Comparison of ENCODE assay signal across 8 mouse cellular contexts in the genomic region with DNA sequence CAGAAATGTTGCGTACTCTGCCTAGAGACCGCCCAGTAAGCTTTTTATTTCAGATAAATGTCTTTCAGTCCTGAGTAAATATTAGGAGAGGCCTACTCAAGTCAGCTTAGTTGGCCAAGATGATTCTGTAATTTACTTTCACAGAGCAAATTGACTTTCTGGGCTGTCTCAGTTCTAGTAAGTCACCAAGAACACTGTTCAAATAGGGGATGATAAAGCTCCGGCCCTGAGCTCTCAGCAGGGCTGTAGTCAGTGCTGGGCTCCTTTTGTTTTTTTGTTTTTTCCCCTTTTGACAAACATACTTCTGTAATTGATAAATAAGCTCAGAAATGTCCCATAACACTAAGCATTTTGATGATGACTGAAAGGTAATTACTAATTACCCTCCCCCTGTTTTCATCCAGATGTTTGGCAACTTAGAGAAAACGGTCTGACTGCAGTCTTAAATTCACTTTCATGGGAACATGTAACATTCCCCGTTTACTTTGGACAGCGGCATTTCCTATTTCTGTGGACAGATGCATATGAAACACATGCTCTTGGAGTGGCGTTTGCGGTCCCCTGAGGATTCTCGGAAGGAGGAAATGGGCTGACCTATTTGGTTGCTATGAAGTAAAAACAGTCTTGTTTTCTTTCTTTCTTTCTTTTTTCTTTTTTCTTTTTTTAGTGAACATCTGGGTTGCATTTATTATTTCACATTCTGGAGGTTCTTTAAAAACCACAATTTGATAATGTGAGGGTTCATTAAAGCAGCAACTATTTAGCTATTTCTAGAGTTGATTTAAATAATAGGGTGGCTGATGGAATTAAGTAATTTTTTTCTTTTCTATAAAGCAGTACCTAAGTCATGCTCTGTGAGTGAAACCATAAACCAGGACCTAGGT. TPM values are rescaled to one million over a fixed set of nuclear protein-coding genes. Genes with fewer than 3 reads are reported as not detected.
DNase-seq lines count a peak whose midpoint lies in the region; ATAC-seq and TF ChIP-seq lines count a peak whose summit lies in the region.

No protein-coding gene starts in this region.

- H3K9ac ChIP-seq in CH12.LX (ENCODE audit: insufficient read depth, low read depth) = no peak overlapping the region
- peak overlapping the region; percentile 63 for H3K9ac ChIP-seq in liver, embryonic 13.5 days
- H3K9ac ChIP-seq in forebrain, embryonic 16.5 days (replicated peaks; ENCODE audit: low read depth, low read length) = no peak overlapping the region
- no peak overlapping the region for H3K9ac ChIP-seq in forebrain, embryonic 13.5 days

- H3K27me3 ChIP-seq in CH12.LX (replicated peaks) = no peaks in the 10 kb centered on the region
- no peaks in the 10 kb centered on the region for H3K27me3 ChIP-seq in embryonic facial prominence, embryonic 10.5 days (replicated peaks; ENCODE audit: low read depth, poor library complexity, severe bottlenecking)
- no peaks in the 10 kb centered on the region for H3K27me3 ChIP-seq in liver, embryonic 13.5 days
- H3K27me3 ChIP-seq in forebrain, embryonic 16.5 days (replicated peaks; ENCODE audit: control insufficient read depth, insufficient read depth, low read length) = no peaks in the 10 kb centered on the region
- H3K27me3 ChIP-seq in forebrain, embryonic 13.5 days = no peaks in the 10 kb centered on the region

- intact Hi-C loops in heart, postnatal 25 days (cut with DNase I) = loop anchor here (5.0 kb wide), 1 partner anchor 64 kb away; no protein-coding TSS in a partner anchor

- no peak for TF ChIP-seq POLR2A in CH12.LX (IDR thresholded peaks at IDR 0.05; ENCODE audit: low read depth, low read length)

- DNase-seq in CH12.LX (ENCODE audit: extremely low read depth) = peak; percentile 34
- DNase-seq in embryonic facial prominence, embryonic 10.5 days (ENCODE audit: low spot score) = peak; percentile 62
- peak; percentile 65 for DNase-seq in heart, postnatal 25 days (ENCODE audit: low spot score)
- no peak for DNase-seq in liver, embryonic 13.5 days
- no peak for DNase-seq in thymus, adult 18-20 months

- no peaks in the 10 kb centered on the region for H3K79me2 ChIP-seq in CH12.LX (replicated peaks; ENCODE audit: control insufficient read depth, extremely low read depth, insufficient read depth, poor library complexity, severe bottlenecking)

- peaks cover 9 to 14% of the 10 kb centered on the region in 2 experiments for H3K4me1 ChIP-seq in CH12.LX (ENCODE audit: control insufficient read depth in 1 of 2, insufficient read depth in 2 of 2)
- H3K4me1 ChIP-seq in embryonic facial prominence, embryonic 10.5 days = peaks cover 68% of the 10 kb centered on the region
- H3K4me1 ChIP-seq in liver, embryonic 13.5 days (replicated peaks) = peaks cover 95% of the 10 kb centered on the region
- H3K4me1 ChIP-seq in forebrain, embryonic 16.5 days (replicated peaks; ENCODE audit: control insufficient read depth, insufficient read depth, low read length) = peaks cover 12% of the 10 kb centered on the region
- H3K4me1 ChIP-seq in forebrain, embryonic 13.5 days = peaks cover 3% of the 10 kb centered on the region; the same call in 1 of the 2 replicates

- H3K27ac ChIP-seq in CH12.LX (ENCODE audit: insufficient read depth, low read depth) = no peak overlapping the region
- peak overlapping the region; percentile 67 for H3K27ac ChIP-seq in embryonic facial prominence, embryonic 10.5 days (replicated peaks)
- H3K27ac ChIP-seq in liver, embryonic 13.5 days = peak overlapping the region; percentile 94
- no peak overlapping the region for H3K27ac ChIP-seq in forebrain, embryonic 16.5 days (ENCODE audit: low read length)
- no peak overlapping the region for H3K27ac ChIP-seq in forebrain, embryonic 13.5 days

- ATAC-seq in liver, embryonic 13.5 days (ENCODE audit: low read depth) = no peak
- ATAC-seq in forebrain, embryonic 16.5 days = no peak
- ATAC-seq in forebrain, embryonic 13.5 days = no peak
- ATAC-seq in inflammation-experienced regulatory T-cells, adult 6 months = no peak

- no peak for TF ChIP-seq RAD21 in CH12.LX (IDR thresholded peaks at IDR 0.05; ENCODE audit: low read depth, low read length)

- H3K4me2 ChIP-seq in CH12.LX (ENCODE audit: insufficient read depth, low read depth, poor library complexity, severe bottlenecking) = 0 out of 2 replicates have a peak overlapping the region, but pooled peaks have one; percentile 2
- peak overlapping the region; percentile 63 for H3K4me2 ChIP-seq in liver, embryonic 13.5 days
- no peak overlapping the region for H3K4me2 ChIP-seq in forebrain, embryonic 16.5 days (ENCODE audit: low read length)
- no peak overlapping the region for H3K4me2 ChIP-seq in forebrain, embryonic 13.5 days

- H3K36me3 ChIP-seq in CH12.LX (replicated peaks in 1 of 2; ENCODE audit: control insufficient read depth in 1 of 2, insufficient read depth in 1 of 2, low read length in 1 of 2) = no peaks in the 10 kb centered on the region
- 0 out of 2 replicates have a peak, but pooled peaks cover 10% of the 10 kb centered on the region for H3K36me3 ChIP-seq in embryonic facial prominence, embryonic 10.5 days (replicated peaks)
- H3K36me3 ChIP-seq in liver, embryonic 13.5 days = peaks cover 19% of the 10 kb centered on the region
- no peaks in the 10 kb centered on the region for H3K36me3 ChIP-seq in forebrain, embryonic 16.5 days (ENCODE audit: control insufficient read depth, insufficient read depth)
- H3K36me3 ChIP-seq in forebrain, embryonic 13.5 days (ENCODE audit: poor library complexity, severe bottlenecking) = no peaks in the 10 kb centered on the region

- peaks cover 5% of the 10 kb centered on the region for H3K9me3 ChIP-seq in CH12.LX (replicated peaks; ENCODE audit: low read length)
- peaks cover 3% of the 10 kb centered on the region; the same call in 1 of the 2 replicates for H3K9me3 ChIP-seq in embryonic facial prominence, embryonic 10.5 days
- no peaks in the 10 kb centered on the region for H3K9me3 ChIP-seq in liver, embryonic 13.5 days (replicated peaks)
- H3K9me3 ChIP-seq in forebrain, embryonic 16.5 days (ENCODE audit: control insufficient read depth, low read length) = no peaks in the 10 kb centered on the region
- H3K9me3 ChIP-seq in forebrain, embryonic 13.5 days (replicated peaks) = no peaks in the 10 kb centered on the region

- dilution Hi-C loops in CH12.LX (cut with MboI; ENCODE audit: extremely low pct_ligation_motif_present, extremely low pct_unique_long_range_greater_than_20kb, low sequenced_read_pairs) = no loop called here

- no peak overlapping the region for H3K4me3 ChIP-seq in CH12.LX (replicated peaks in 1 of 3; ENCODE audit: low read depth in 2 of 3, low read length in 2 of 3, poor library complexity in 1 of 3)
- peak overlapping the region; percentile 27; the same call in 1 of the 2 replicates for H3K4me3 ChIP-seq in embryonic facial prominence, embryonic 10.5 days
- H3K4me3 ChIP-seq in liver, embryonic 13.5 days (replicated peaks) = peak overlapping the region; percentile 29
- H3K4me3 ChIP-seq in forebrain, embryonic 16.5 days (replicated peaks; ENCODE audit: low read length) = no peak overlapping the region
- no peak overlapping the region for H3K4me3 ChIP-seq in forebrain, embryonic 13.5 days

- in situ Hi-C loops in CH12.LX (cut with MboI; ENCODE audit: low pct_ligation_motif_present, low pct_unique_long_range_greater_than_20kb, low sequenced_read_pairs) = no loop called here

- no peak for TF ChIP-seq EP300 in CH12.LX (IDR thresholded peaks at IDR 0.05; ENCODE audit: low read length)

- no peak for TF ChIP-seq CTCF in CH12.LX (conservative IDR thresholded peaks at IDR 0.05 in 1 of 2, IDR thresholded peaks at IDR 0.05 in 1 of 2; ENCODE audit: low read depth in 2 of 2, low read length in 2 of 2)

- 44% methylated on average over 9 of the region's 9 CpGs for WGBS in embryonic facial prominence, embryonic 10.5 days
- WGBS in liver, embryonic 13.5 days (ENCODE audit: insufficient replicate concordance) = 31% methylated on average over 9 of the region's 9 CpGs
- 74% methylated on average over 9 of the region's 9 CpGs for WGBS in forebrain, embryonic 16.5 days
- 74% methylated on average over 9 of the region's 9 CpGs for WGBS in forebrain, embryonic 13.5 days

TF ChIP-seq in CH12.LX, 34 proteins besides CTCF, POLR2A, EP300 and RAD21:
- no peak for TF ChIP-seq MEF2A (IDR thresholded peaks at IDR 0.05; ENCODE audit: borderline replicate concordance, low read depth, low read length)
- no peak for TF ChIP-seq ZMIZ1 (IDR thresholded peaks at IDR 0.05; ENCODE audit: low read depth, low read length)
- no peak for TF ChIP-seq ETS1 (conservative IDR thresholded peaks at IDR 0.05; ENCODE audit: low read depth, low read length)
- no peak for TF ChIP-seq RCOR1 (conservative IDR thresholded peaks at IDR 0.05; ENCODE audit: low read depth, low read length)
- TF ChIP-seq ZKSCAN1 (IDR thresholded peaks at IDR 0.05; ENCODE audit: borderline replicate concordance, low read depth, low read length) = no peak
- TF ChIP-seq MAZ (IDR thresholded peaks at IDR 0.05; ENCODE audit: low read depth, low read length) = no peak
- no peak for TF ChIP-seq IRF4 (IDR thresholded peaks at IDR 0.05; ENCODE audit: low read depth, low read length)
- TF ChIP-seq NELFE (IDR thresholded peaks at IDR 0.05; ENCODE audit: low read depth, low read length) = no peak
- no peak for TF ChIP-seq JUND (conservative IDR thresholded peaks at IDR 0.05; ENCODE audit: low read depth, low read length)

RNA-seq across cellular contexts. Expression of a gene that starts 10.7 kb away (rescaled TPM):
- total RNA-seq in CH12.LX (2012; rRNA removed) (3.3 and 3.4 TPM in 2 replicates), CH12.LX (2014; rRNA removed) (4.8 and 5.9 TPM in 2 replicates)
- 5.4 and 5.6 TPM in 2 replicates for polyA plus RNA-seq in CH12.LX (2012; ENCODE audit: insufficient read length, low read depth)
- 40.4 and 48.1 TPM in 2 replicates for polyA plus RNA-seq in embryonic facial prominence, embryonic 10.5 days (2016; fragmentation: Nextera tagmentation; extraction: Ambion mirVana)
- 10 to 100 TPM; 43.8 to 44.9 TPM for total RNA-seq in heart, postnatal 25 days (2021)
- polyA plus RNA-seq in liver, embryonic 13.5 days (2015; fragmentation: Nextera tagmentation; extraction: Ambion mirVana) = 35.0 and 42.2 TPM in 2 replicates
- polyA plus RNA-seq in forebrain, embryonic 16.5 days (2015; fragmentation: Nextera tagmentation; extraction: Ambion mirVana) = 48.8 and 51.9 TPM in 2 replicates
- 24.0 and 26.4 TPM in 2 replicates for polyA plus RNA-seq in forebrain, embryonic 13.5 days (2015; fragmentation: Nextera tagmentation; extraction: Ambion mirVana)
- 10 to 100 TPM; 11.4 to 41.0 (median 34.9) TPM for polyA plus RNA-seq in inflammation-experienced regulatory T-cells, adult 6 months (2017; shearing (Covaris generic))

Comparison
In these comparisons a context has a peak if more than half of its experiments do, and no peak if none do; other contexts are left out.
1. DNase-seq: peak in CH12.LX (single experiment), embryonic facial prominence, embryonic 10.5 days (single experiment) and heart, postnatal 25 days (single experiment); none in liver, embryonic 13.5 days (single experiment) and thymus, adult 18-20 months (0 of 2).
2. H3K27ac ChIP-seq: peak in embryonic facial prominence, embryonic 10.5 days (single experiment) and liver, embryonic 13.5 days (single experiment); none in CH12.LX (single experiment), forebrain, embryonic 16.5 days (single experiment) and forebrain, embryonic 13.5 days (single experiment).
3. H3K4me2 ChIP-seq: peak in CH12.LX (single experiment) and liver, embryonic 13.5 days (single experiment); none in forebrain, embryonic 16.5 days (single experiment) and forebrain, embryonic 13.5 days (single experiment).
4. H3K4me3 ChIP-seq: peak in embryonic facial prominence, embryonic 10.5 days (single experiment) and liver, embryonic 13.5 days (single experiment); none in CH12.LX (0 of 3), forebrain, embryonic 16.5 days (single experiment) and forebrain, embryonic 13.5 days (single experiment).